Mouse (Mus musculus) intestine, embryonic 14.5 days (tissue): ENCODE measurements around the gene Jun. TPM values are rescaled to one million over a fixed set of nuclear protein-coding genes. Genes with fewer than 3 reads are reported as not detected.

Experiments used
- ATAC-seq: fragments of 200-750 bp; cut with Nextera tagmentation; replicated peaks from 2 replicates; pipeline ENCODE4 v1.8.0; 2017; ENCODE audit warnings: low read depth, moderate number of reproducible peaks, moderate TSS enrichment, moderate library complexity; ENCODE audit not compliant: low FRiP score, low TSS enrichment
- DNase-seq: peaks from one replicate; pipeline ENCODE4 v3.0.0-alpha.2; 2018; ENCODE audit warnings: low spot score
- H3K27ac ChIP-seq: fragments of 300-500 bp; sonication (generic); 2 replicates; pipeline ENCODE4 v1.5.1; 2014; ENCODE audit warnings: low read depth, mild to moderate bottlenecking, control low read depth
- H3K27me3 ChIP-seq: fragments of 300-500 bp; sonication (generic); replicated peaks from 2 replicates; pipeline ENCODE4 v1.6.1; 2014; ENCODE audit warnings: low read length, control low read depth; ENCODE audit not compliant: control insufficient read depth, insufficient read depth
- H3K36me3 ChIP-seq: fragments of 300-500 bp; sonication (generic); 2 replicates; pipeline ENCODE4 v1.6.1; 2014; ENCODE audit warnings: low read length, control low read depth; ENCODE audit not compliant: control insufficient read depth, insufficient read depth
- H3K4me1 ChIP-seq: fragments of 300-500 bp; sonication (generic); replicated peaks from 2 replicates; pipeline ENCODE4 v1.6.1; 2014; ENCODE audit warnings: low read length, control low read depth, mixed read lengths; ENCODE audit not compliant: control insufficient read depth, insufficient read depth
- H3K4me2 ChIP-seq: fragments of 300-500 bp; sonication (generic); 2 replicates; pipeline ENCODE4 v1.6.1; 2014; ENCODE audit warnings: low read length
- H3K4me3 ChIP-seq: fragments of 300-500 bp; sonication (generic); 2 replicates; pipeline ENCODE4 v1.5.1; 2014; ENCODE audit warnings: low read depth, low read length, control low read depth, mixed read lengths
- H3K9ac ChIP-seq: fragments of 300-500 bp; sonication (generic); 2 replicates; pipeline ENCODE4 v1.6.1; 2014; ENCODE audit warnings: mild to moderate bottlenecking, low read length
- H3K9me3 ChIP-seq: fragments of 300-500 bp; sonication (generic); 2 replicates; pipeline ENCODE4 v1.6.1; 2016; ENCODE audit warnings: low read length, control low read depth; ENCODE audit not compliant: control insufficient read depth
- WGBS: fragments of 180-500 bp; shearing (Covaris S2); extraction: QIAGEN DNeasy Blood & Tissue Kit; methylation state at CpG from one replicate; pipeline ENCODE4 v1.1.7; 2014; 5-methylcytosine and 5-hydroxymethylcytosine counted together
- polyA plus RNA-seq: library from polyadenylated mRNA; unstranded; fragments of >200 nt; fragmentation: Nextera tagmentation; extraction: Ambion mirVana; gene quantifications from 2 replicates; pipeline ENCODE4 v1.2.1, GENCODE M21; 2014

Gene Jun
- polyA plus RNA-seq, 1 experiment from 2014 or later, result 56.0 TPM

GRCm38 (mm10) chr4:95038024-95038423 is 14.0 kb downstream of the Jun start:
- no peaks in the 10 kb centered on the region for H3K4me1 ChIP-seq
- H3K9me3 ChIP-seq, result no peaks in the 10 kb centered on the region
- no peak overlapping the region for H3K4me3 ChIP-seq
- no peak overlapping the region for H3K9ac ChIP-seq
- no peak overlapping the region for H3K27ac ChIP-seq
- H3K36me3 ChIP-seq, result no peaks in the 10 kb centered on the region
- DNase-seq, result no peak
- H3K4me2 ChIP-seq, result no peak overlapping the region
- ATAC-seq, result no peak
- no peaks in the 10 kb centered on the region for H3K27me3 ChIP-seq
- 74% methylated on average over 5 of the region's 5 CpGs for WGBS

- Histone ChIP-seq H3K4me3 (no peak overlapping the region), H3K36me3 (no peaks in the 10 kb centered on the region), H3K4me1 (no peaks in the 10 kb centered on the region), H3K27ac (no peak overlapping the region), H3K9me3 (no peaks in the 10 kb centered on the region), H3K9ac (no peak overlapping the region), H3K27me3 (no peaks in the 10 kb centered on the region), H3K4me2 (no peak overlapping the region)
- WGBS, result 52% methylated on average over 4 of the region's 4 CpGs
- no peak for ATAC-seq
- no peak for DNase-seq
Measured at GRCm38 (mm10) chr4:95031158-95031557, 20.9 kb downstream of the Jun start.

- ATAC-seq, result no peak
- Histone ChIP-seq H3K27ac (no peak overlapping the region), H3K9ac (no peak overlapping the region), H3K9me3 (no peaks in the 10 kb centered on the region), H3K27me3 (no peaks in the 10 kb centered on the region), H3K36me3 (no peaks in the 10 kb centered on the region), H3K4me3 (no peak overlapping the region), H3K4me1 (no peaks in the 10 kb centered on the region), H3K4me2 (no peak overlapping the region)
- DNase-seq, result no peak
- WGBS, result 83% methylated on average over 16 of the region's 16 CpGs
Measured at GRCm38 (mm10) chr4:95025847-95026600, 26.0 kb downstream of the Jun start.

- 85% methylated on average over 12 of the region's 12 CpGs for WGBS
- no peak for DNase-seq
- H3K9me3 ChIP-seq, result no peaks in the 10 kb centered on the region
Measured at GRCm38 (mm10) chr4:95023350-95023953, 28.6 kb downstream of the Jun start.

GRCm38 (mm10) chr4:95021649-95022637 is 30.1 kb downstream of the Jun start:
- H3K27me3 ChIP-seq, result no peaks in the 10 kb centered on the region
- no peaks in the 10 kb centered on the region for H3K36me3 ChIP-seq
- no peak overlapping the region for H3K9ac ChIP-seq
- H3K9me3 ChIP-seq, result no peaks in the 10 kb centered on the region
- 73% methylated on average over 12 of the region's 12 CpGs for WGBS
- no peak for ATAC-seq
- H3K27ac ChIP-seq, result no peak overlapping the region
- H3K4me3 ChIP-seq, result no peak overlapping the region
- no peaks in the 10 kb centered on the region for H3K4me1 ChIP-seq
- no peak overlapping the region for H3K4me2 ChIP-seq
- DNase-seq, result no peak

More at GRCm38 (mm10) chr4:95023350-95023953, 28.6 kb downstream of the Jun start:
- no peaks in the 10 kb centered on the region for H3K4me1 ChIP-seq
- no peak overlapping the region for H3K4me3 ChIP-seq
- no peak overlapping the region for H3K4me2 ChIP-seq
- no peak overlapping the region for H3K27ac ChIP-seq
- no peaks in the 10 kb centered on the region for H3K27me3 ChIP-seq
- H3K9ac ChIP-seq, result no peak overlapping the region
- no peaks in the 10 kb centered on the region for H3K36me3 ChIP-seq
- no peak for ATAC-seq

GRCm38 (mm10) chr4:95020201-95020600 is 31.8 kb downstream of the Jun start:
- Histone ChIP-seq H3K4me1 (no peaks in the 10 kb centered on the region), H3K9ac (no peak overlapping the region), H3K27ac (no peak overlapping the region), H3K36me3 (no peaks in the 10 kb centered on the region), H3K4me3 (no peak overlapping the region), H3K4me2 (no peak overlapping the region), H3K9me3 (no peaks in the 10 kb centered on the region), H3K27me3 (no peaks in the 10 kb centered on the region)
- ATAC-seq, result no peak
- DNase-seq, result no peak
- 83% methylated on average over 2 of the region's 2 CpGs for WGBS

GRCm38 (mm10) chr4:95018221-95018620 is 33.8 kb downstream of the Jun start:
- H3K27ac ChIP-seq, result no peak overlapping the region
- no peak overlapping the region for H3K4me3 ChIP-seq
- no peaks in the 10 kb centered on the region for H3K36me3 ChIP-seq
- WGBS, result 42% methylated on average over 7 of the region's 7 CpGs
- H3K9ac ChIP-seq, result no peak overlapping the region
- no peak for DNase-seq
- no peaks in the 10 kb centered on the region for H3K9me3 ChIP-seq
- H3K4me1 ChIP-seq, result no peaks in the 10 kb centered on the region
- H3K27me3 ChIP-seq, result no peaks in the 10 kb centered on the region
- no peak for ATAC-seq
- no peak overlapping the region for H3K4me2 ChIP-seq

- H3K27ac ChIP-seq, result no peak overlapping the region
- no peaks in the 10 kb centered on the region for H3K36me3 ChIP-seq
- H3K4me3 ChIP-seq, result no peak overlapping the region
- no peak for ATAC-seq
- H3K4me1 ChIP-seq, result no peaks in the 10 kb centered on the region
- H3K9me3 ChIP-seq, result peaks cover 3% of the 10 kb centered on the region; the same call in 1 of the 2 replicates
- no peak overlapping the region for H3K4me2 ChIP-seq
- 83% methylated on average over 1 of the region's 1 CpGs for WGBS
- DNase-seq, result no peak
- no peak overlapping the region for H3K9ac ChIP-seq
- no peaks in the 10 kb centered on the region for H3K27me3 ChIP-seq
Measured at GRCm38 (mm10) chr4:95012706-95013105, 39.3 kb downstream of the Jun start.
